Mouse (Mus musculus): ENCODE measurements around the gene Ptov1. TPM values are rescaled to one million over a fixed set of nuclear protein-coding genes. Genes with fewer than 3 reads are reported as not detected.

Gene Ptov1
- total and polyA plus RNA-seq, 2 experiments from 2014 or later, result 498 to 513 TPM

DNA sequence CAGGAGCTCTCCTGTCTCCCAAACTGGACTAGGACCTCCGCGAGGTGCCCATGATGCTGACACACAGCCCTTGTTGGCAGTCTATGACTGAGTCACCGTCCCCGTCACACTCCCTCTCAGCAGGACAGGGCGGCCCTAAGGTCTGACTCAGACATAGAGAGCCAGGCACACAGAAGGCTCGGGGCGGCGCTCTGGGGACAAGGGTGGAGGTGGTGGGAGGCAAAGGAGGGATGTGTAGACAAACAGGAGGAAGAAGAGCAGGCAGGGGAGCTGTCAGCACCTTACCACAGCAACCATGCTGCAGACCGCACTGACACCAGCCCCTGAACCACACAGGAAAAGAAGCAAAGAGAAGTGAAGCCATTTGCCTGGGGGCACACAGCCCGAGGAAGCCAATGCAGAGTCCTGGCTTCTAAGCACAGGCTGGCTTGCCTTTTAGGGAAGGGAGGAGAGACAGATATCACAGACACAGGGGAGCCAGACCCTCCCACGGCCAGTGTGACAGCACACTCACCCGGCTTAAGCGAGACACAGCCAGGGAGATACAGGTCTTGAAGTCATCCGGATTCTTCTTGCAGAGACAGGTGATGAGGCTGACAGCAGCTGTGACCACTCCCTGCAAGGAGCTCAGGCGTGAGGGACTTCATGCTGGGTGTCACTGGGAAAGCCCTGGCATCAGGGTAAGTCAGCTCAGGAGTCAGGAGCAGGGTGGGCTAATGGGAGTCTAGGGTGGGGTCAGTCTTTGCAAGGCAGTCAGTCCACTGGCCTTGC, 39.3 kb upstream of the Ptov1 start:
- ATAC-seq (no peak), DNase-seq (no peak)
- Histone ChIP-seq H3K4me3 (ENCODE audit: low read depth, low read length) (no peak overlapping the region), H3K27ac (ENCODE audit: low read depth, low read length) (no peak overlapping the region), H3K4me2 (ENCODE audit: low read depth) (no peak overlapping the region), H3K36me3 (ENCODE audit: insufficient read depth) (peaks cover 89% of the 10 kb centered on the region), H3K9me3 (ENCODE audit: low read length) (no peaks in the 10 kb centered on the region), H3K9ac (no peak overlapping the region), H3K4me1 (ENCODE audit: insufficient read depth) (no peaks in the 10 kb centered on the region), H3K27me3 (ENCODE audit: insufficient read depth, low read length) (no peaks in the 10 kb centered on the region)
- no peak for TF ChIP-seq CTCF (IDR thresholded peaks at IDR 0.05; ENCODE audit: low read depth)
- 90% methylated on average over 15 of the region's 15 CpGs for WGBS

- Histone ChIP-seq H3K36me3 (ENCODE audit: insufficient read depth) (peaks cover 86% of the 10 kb centered on the region), H3K9me3 (ENCODE audit: low read length) (no peaks in the 10 kb centered on the region), H3K4me1 (ENCODE audit: insufficient read depth) (no peaks in the 10 kb centered on the region), H3K4me3 (ENCODE audit: low read depth, low read length) (no peak overlapping the region), H3K27ac (ENCODE audit: low read depth, low read length) (no peak overlapping the region), H3K9ac (no peak overlapping the region), H3K4me2 (ENCODE audit: low read depth) (no peak overlapping the region), H3K27me3 (ENCODE audit: insufficient read depth, low read length) (no peaks in the 10 kb centered on the region)
- DNase-seq (no peak), ATAC-seq (no peak)
- no peak for TF ChIP-seq CTCF (IDR thresholded peaks at IDR 0.05; ENCODE audit: low read depth)
- 90% methylated on average over 20 of the region's 20 CpGs for WGBS
Measured at GRCm38 (mm10) chr7:44905430-44905829, 35.8 kb upstream of the Ptov1 start.

DNA sequence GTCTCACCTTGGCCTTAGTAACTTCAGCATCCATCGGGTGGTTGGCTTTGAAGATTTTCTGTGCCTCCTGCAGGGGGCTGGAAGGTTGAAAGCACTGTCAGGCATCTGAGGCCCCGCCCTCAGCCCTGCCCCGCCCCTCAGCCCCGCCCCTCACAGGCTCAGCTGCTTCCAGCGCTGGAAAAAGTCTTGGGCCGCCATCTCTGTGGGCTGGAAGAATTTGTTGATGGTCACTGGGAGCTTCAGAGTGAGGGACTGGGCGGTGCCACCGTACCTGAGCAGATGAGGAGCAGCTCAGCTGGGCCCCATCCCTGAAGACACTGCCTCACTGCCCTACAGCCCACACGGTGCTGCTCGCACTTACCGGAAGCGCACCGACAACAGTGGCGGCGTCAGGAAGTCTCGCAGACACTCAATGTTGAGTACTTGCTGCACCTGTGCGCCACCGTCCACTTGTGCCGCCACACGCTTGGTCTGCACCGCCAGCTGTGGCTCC, 31.7 kb upstream of the Ptov1 start:
- ATAC-seq, result peak; percentile 34; the same call in 1 of the 2 replicates
- no peak overlapping the region for H3K9ac ChIP-seq
- peaks cover 66% of the 10 kb centered on the region for H3K36me3 ChIP-seq (ENCODE audit: insufficient read depth)
- peaks cover 6% of the 10 kb centered on the region; the same call in 1 of the 2 replicates for H3K4me1 ChIP-seq (ENCODE audit: insufficient read depth)
- no peaks in the 10 kb centered on the region for H3K9me3 ChIP-seq (ENCODE audit: low read length)
- no peaks in the 10 kb centered on the region for H3K27me3 ChIP-seq (ENCODE audit: insufficient read depth, low read length)
- peak overlapping the region; percentile 27 for H3K4me2 ChIP-seq (ENCODE audit: low read depth)
- no peak overlapping the region for H3K4me3 ChIP-seq (ENCODE audit: low read depth, low read length)
- peak; percentile 42; the same call in 1 of the 2 replicates for TF ChIP-seq CTCF (IDR thresholded peaks at IDR 0.05; ENCODE audit: low read depth)
- H3K27ac ChIP-seq (ENCODE audit: low read depth, low read length), result no peak overlapping the region
- DNase-seq, result peak; percentile 53
- 13% methylated on average over 21 of the region's 21 CpGs for WGBS

- DNase-seq, result no peak
- peaks cover 6% of the 10 kb centered on the region; the same call in 1 of the 2 replicates for H3K4me1 ChIP-seq (ENCODE audit: insufficient read depth)
- H3K4me2 ChIP-seq (ENCODE audit: low read depth), result no peak overlapping the region
- ATAC-seq, result no peak
- no peak overlapping the region for H3K4me3 ChIP-seq (ENCODE audit: low read depth, low read length)
- WGBS, result 79% methylated on average over 11 of the region's 11 CpGs
- no peaks in the 10 kb centered on the region for H3K9me3 ChIP-seq (ENCODE audit: low read length)
- no peak overlapping the region for H3K27ac ChIP-seq (ENCODE audit: low read depth, low read length)
- no peak overlapping the region for H3K9ac ChIP-seq
- H3K36me3 ChIP-seq (ENCODE audit: insufficient read depth), result peaks cover 60% of the 10 kb centered on the region
- no peak for TF ChIP-seq CTCF (IDR thresholded peaks at IDR 0.05; ENCODE audit: low read depth)
- H3K27me3 ChIP-seq (ENCODE audit: insufficient read depth, low read length), result no peaks in the 10 kb centered on the region
Measured at GRCm38 (mm10) chr7:44900632-44901031, 31.0 kb upstream of the Ptov1 start.

DNA sequence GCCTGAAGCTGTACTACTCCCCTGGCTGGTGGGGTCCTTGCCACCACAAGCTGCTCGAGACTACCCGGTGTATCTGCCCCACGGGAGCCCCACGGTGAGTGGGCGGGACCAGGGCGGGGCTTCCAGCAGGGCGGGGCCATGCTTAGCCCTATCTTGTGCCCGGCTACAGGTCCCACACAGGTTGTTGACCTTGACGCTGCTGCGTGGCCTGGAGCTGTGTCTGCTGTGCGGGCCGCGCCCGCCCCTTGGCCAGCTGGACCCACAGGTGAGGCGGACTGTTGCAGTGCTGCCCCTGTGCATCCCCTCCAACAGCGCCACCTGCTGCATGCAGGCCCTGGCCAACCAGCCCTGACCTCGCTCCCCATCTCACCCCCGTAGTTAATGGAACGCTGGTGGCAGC, 29.0 kb upstream of the Ptov1 start:
- H3K9me3 ChIP-seq (ENCODE audit: low read length), result no peaks in the 10 kb centered on the region
- TF ChIP-seq CTCF (IDR thresholded peaks at IDR 0.05; ENCODE audit: low read depth), result peak; percentile 54
- ATAC-seq (no peak), DNase-seq (no peak)
- no peak overlapping the region for H3K4me2 ChIP-seq (ENCODE audit: low read depth)
- 38% methylated on average over 19 of the region's 19 CpGs for WGBS
- H3K4me3 ChIP-seq (ENCODE audit: low read depth, low read length), result no peak overlapping the region
- peaks cover 40% of the 10 kb centered on the region for H3K36me3 ChIP-seq (ENCODE audit: insufficient read depth)
- H3K27ac ChIP-seq (ENCODE audit: low read depth, low read length), result no peak overlapping the region
- no peaks in the 10 kb centered on the region for H3K27me3 ChIP-seq (ENCODE audit: insufficient read depth, low read length)
- H3K4me1 ChIP-seq (ENCODE audit: insufficient read depth), result peaks cover 23% of the 10 kb centered on the region
- no peak overlapping the region for H3K9ac ChIP-seq

DNA sequence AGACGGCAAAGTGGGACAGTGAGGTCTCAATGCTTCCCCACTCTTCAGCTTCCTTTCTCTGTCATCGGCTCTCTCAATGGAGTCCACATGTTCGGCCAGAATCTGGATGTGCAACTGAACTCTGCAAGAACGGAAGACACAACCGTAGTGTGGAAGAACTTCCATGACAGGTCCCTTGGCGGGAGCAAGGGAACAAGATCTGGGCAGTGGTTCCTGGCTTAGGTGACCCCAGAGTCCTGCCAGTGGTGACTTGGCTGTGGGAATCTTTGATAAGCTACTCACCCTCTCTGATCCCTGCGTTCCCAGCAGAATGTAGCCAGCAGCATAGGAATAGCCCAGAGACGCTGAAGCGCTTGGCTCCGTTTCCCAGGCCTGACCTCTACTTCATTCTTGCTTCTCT, 26.9 kb upstream of the Ptov1 start:
- DNase-seq, result no peak
- Histone ChIP-seq H3K27ac (ENCODE audit: low read depth, low read length) (peak overlapping the region; percentile 92), H3K4me2 (ENCODE audit: low read depth) (peak overlapping the region; percentile 71), H3K9me3 (ENCODE audit: low read length) (no peaks in the 10 kb centered on the region), H3K4me3 (ENCODE audit: low read depth, low read length) (peak overlapping the region; percentile 62), H3K9ac (peak overlapping the region; percentile 64), H3K4me1 (ENCODE audit: insufficient read depth) (peaks cover 29% of the 10 kb centered on the region), H3K27me3 (ENCODE audit: insufficient read depth, low read length) (no peaks in the 10 kb centered on the region), H3K36me3 (ENCODE audit: insufficient read depth) (peaks cover 19% of the 10 kb centered on the region)
- no peak for TF ChIP-seq CTCF (IDR thresholded peaks at IDR 0.05; ENCODE audit: low read depth)
- 25% methylated on average over 10 of the region's 10 CpGs for WGBS
- ATAC-seq, result no peak

All from forebrain, postnatal 0 days (tissue).